Mouse (Mus musculus): Measurements from ENCODE around the gene Dcun1d2. TPM values are rescaled to one million over a fixed set of nuclear protein-coding genes. Genes with fewer than 3 reads are reported as not detected.

The Dcun1d2 gene
- total RNA-seq (2015): 13.2 and 16.8 TPM in 2 replicates
- total RNA-seq (2017): 18.9 and 23.2 TPM in 2 replicates

- peak; percentile 72 for ATAC-seq (replicated peaks; ENCODE audit: poor library complexity)
Observed at GRCm38 (mm10) chr8:13287692-13288623, at the start of gene Dcun1d2, which contains the start of gene Tmco3. TSS of gene Dcun1d2 (minus strand) at chr8:13288131. TSS of gene Tmco3 (plus strand) at chr8:13288190.

- no peak for ATAC-seq (replicated peaks; ENCODE audit: poor library complexity)
Observed at GRCm38 (mm10) chr8:13337678-13338077, 49.7 kb upstream of the Dcun1d2 start.

- peak; percentile 64 for ATAC-seq (replicated peaks; ENCODE audit: poor library complexity)
Observed at GRCm38 (mm10) chr8:13337245-13337644, 49.3 kb upstream of the Dcun1d2 start.

DNA sequence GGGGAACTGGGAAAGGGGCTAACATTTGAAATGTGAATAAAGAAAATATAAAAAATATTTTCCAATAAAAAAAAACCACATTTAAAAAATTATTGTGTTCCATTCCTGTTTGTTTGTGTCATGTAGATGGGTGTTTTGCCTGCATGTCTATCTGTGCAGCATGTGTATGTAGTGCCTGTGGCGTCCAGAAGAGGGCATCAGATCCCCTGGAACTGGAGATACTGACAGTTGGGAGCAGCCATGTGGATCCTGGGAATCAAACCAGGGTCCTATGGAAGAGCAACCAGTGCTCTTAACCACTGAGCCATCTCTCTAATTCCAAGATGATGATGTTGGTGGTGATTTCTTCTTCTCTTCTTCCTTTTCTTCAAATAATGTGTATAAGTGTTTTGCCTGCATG lies 46.7 kb upstream of the Dcun1d2 start:
- no peak for ATAC-seq (replicated peaks; ENCODE audit: poor library complexity)

DNA sequence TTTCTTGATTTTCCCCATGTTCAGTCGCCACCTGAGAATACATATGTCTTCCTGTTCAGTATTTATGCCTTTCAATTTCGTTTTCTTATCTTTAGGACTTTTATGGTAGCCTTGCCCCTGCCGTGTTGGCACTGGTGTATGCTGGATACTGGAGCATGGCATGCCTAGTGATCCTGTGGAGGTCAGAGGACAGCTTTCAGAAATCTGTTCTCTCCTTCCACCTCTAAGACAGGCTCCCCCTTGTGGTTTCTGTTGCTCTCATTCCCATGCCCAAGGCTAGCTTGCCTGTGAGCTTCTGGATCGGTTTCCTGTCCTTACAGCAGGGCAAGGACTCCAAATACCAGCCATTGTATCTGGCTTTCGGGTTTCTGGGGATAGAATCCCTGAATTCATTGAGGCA lies 38.7 kb upstream of the Dcun1d2 start:
- peak; percentile 64 for ATAC-seq (replicated peaks; ENCODE audit: poor library complexity)

DNA sequence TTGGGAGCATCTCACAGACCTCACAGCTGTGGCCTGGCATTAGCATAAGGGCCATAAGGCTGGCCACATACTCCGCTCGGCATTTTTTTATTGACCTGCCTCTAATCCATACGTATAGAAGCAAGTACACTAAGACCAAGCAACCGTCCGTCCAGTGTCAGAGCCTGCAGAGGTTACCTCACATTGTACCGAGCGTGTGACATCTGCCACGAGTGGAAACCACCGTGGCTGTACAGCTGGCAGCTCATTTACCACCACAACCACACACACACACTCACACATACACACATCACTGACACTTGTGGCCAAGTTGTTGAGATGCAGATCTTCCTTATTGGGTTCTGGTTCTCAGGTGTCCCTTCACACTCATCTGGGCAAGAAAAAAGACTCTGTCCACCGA lies 28.7 kb upstream of the Dcun1d2 start:
- no peak for ATAC-seq (replicated peaks; ENCODE audit: poor library complexity)

DNA sequence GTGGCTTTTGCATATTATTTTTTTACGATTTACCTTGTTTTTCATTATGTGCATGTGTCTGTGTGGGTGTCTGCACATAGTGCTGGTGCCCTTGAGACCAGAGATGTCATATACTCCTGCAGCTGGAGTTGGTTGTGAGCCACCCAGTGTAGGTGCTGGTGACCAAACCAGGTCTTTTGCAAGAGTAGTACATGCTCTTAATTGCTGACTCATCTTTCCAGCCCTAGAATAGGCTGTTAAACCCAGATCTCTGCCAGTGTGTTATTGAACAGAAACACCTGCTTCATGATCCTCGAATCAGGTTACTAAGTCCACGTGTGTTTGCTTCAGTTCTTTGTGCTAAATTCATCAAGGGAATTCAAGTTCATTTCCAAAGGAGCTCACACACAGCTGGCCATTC lies 27.0 kb upstream of the Dcun1d2 start:
- ATAC-seq (replicated peaks; ENCODE audit: poor library complexity): peak; percentile 50; the same call in 1 of the 2 replicates

DNA sequence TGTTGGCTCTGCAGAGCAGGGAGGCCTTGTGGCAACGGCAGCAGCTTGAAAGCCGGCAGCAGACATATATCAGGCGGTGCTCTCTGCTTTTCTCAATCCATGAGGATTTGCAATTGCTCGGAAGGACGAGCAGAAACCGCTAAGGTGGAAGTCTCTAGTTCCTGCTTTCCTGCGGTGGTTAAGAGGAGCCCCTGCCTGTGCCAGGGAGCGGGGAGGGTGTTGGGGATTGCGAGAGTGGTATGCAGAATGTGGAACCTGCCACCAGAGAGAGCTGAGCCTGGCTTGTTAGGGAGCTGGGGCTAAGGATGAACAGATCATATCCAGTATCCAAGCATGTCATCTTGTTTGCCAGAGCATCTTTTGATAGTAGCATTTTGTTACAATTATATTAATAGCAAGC lies 19.0 kb upstream of the Dcun1d2 start:
- peak; percentile 86 for ATAC-seq (replicated peaks; ENCODE audit: poor library complexity)

GRCm38 (mm10) chr8:13306309-13306909 lies 18.5 kb upstream of the Dcun1d2 start:
- peak; percentile 72 for ATAC-seq (replicated peaks; ENCODE audit: poor library complexity)

DNA sequence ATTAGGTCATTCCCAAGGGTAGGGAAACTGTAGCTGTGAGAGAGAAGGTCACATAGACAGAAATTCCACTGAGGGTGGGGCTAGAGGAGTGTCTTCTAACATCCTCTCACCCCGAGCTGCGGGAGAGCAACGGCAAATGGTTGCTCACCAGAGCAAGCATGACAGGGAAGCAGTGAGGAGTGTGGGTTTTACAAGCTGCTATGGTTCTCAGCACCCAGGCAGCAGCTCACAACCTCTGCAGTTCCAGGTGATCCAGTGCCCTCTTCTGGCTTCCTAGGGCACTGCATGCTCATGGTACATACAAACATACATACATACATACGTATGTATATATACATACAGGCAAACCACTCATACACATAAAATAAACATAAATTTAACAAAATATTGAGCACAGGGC lies 18.0 kb upstream of the Dcun1d2 start:
- ATAC-seq (replicated peaks; ENCODE audit: poor library complexity): no peak

DNA sequence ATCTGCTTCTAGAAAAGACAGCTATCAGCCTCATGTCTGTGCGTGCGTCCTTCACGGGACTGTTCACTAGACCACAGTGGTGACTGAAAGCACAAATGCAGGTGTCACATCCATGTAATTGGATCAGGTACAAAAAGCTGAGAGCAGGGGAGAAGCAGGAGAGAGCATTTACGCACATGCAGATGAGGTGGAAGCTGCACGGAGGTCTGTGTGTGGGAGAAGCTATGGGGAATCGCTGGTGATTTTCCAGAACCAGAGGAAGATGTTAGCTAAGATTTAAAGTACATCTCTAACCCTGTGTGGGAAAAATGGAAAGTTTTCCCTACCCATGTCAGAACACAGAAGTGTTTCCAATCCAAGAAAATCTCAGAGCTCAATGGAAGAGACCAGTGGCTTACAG lies 17.5 kb upstream of the Dcun1d2 start:
- no peak for ATAC-seq (replicated peaks; ENCODE audit: poor library complexity)

DNA sequence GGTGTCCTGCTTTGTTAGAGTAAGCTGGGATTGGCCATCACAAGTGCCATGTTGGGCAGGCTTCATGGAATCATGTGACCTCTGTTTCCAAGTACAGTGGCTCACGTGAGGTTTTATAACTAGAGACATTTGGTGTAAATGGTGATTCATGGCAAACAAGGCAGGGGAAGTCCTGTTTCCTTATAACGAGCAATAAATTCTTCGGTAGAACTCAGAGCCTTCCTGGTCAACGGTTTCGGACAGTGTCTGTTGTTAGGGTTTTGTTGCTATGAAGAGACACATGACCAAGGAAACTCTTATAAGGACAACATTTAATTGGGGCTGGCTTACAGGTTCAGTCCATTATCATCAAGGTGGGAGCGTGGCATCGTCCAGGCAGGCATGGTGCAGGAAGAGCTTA lies 13.1 kb upstream of the Dcun1d2 start:
- no peak for ATAC-seq (replicated peaks; ENCODE audit: poor library complexity)

GRCm38 (mm10) chr8:13299571-13299970 lies 11.6 kb upstream of the Dcun1d2 start:
- ATAC-seq (replicated peaks; ENCODE audit: poor library complexity): no peak

- no peak for ATAC-seq (replicated peaks; ENCODE audit: poor library complexity)
Observed at GRCm38 (mm10) chr8:13293677-13294470, 5.9 kb upstream of the Dcun1d2 start.

- ATAC-seq (replicated peaks; ENCODE audit: poor library complexity): peak; percentile 68
Observed at GRCm38 (mm10) chr8:13292364-13292763, 4.4 kb upstream of the Dcun1d2 start.

GRCm38 (mm10) chr8:13288646-13289045 lies 715 bp upstream of the Dcun1d2 start:
- no peak for ATAC-seq (replicated peaks; ENCODE audit: poor library complexity)

- peak; percentile 84 for ATAC-seq (replicated peaks; ENCODE audit: poor library complexity)
Observed at GRCm38 (mm10) chr8:13287304-13287691, 633 bp downstream of the Dcun1d2 start.

DNA sequence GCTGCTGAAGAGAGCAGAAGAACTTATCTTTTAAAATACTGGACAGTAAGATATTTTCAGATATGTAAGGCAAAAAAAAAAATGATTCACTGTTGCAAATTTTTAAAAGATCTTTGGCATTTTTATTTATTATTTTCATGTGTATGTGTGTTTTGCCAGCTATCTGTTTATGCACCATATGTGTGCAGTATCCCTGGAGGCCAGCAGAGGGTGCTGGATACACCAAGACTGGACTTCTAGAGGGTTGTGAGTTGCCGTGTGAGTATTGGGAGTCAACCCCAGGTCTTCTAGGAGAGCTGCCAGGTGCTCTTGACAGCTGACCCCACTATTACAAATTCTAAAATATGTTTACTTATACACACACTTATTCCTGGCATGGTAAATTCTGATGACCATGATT lies 4.7 kb downstream of the Dcun1d2 start:
- ATAC-seq (replicated peaks; ENCODE audit: poor library complexity): no peak

DNA sequence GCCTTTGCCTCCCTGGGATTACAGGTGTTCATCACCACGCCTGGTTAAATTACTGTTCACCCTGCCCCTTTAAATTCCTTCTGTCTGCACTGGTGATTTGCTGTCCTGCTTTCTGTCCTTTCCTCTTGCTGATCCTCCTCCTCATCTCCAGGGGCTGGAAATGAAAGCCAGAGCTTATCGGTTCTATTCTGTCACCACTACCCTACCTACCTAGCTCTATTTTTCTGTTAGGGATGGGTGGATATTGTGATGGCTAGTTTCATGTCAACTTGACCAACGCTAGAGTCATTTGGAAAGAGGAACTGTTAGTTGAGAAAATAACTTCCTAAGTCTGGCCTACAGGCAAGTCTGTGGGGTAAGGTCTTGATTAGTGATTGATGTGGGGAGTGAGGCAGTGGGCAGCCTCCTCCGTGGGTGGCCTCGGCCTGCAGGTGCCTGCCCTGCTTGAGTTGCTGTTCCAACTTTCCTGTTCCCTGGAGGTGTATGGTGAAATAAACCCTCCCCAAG lies 10.9 kb downstream of the Dcun1d2 start:
- no peak for ATAC-seq (replicated peaks; ENCODE audit: poor library complexity)

DNA sequence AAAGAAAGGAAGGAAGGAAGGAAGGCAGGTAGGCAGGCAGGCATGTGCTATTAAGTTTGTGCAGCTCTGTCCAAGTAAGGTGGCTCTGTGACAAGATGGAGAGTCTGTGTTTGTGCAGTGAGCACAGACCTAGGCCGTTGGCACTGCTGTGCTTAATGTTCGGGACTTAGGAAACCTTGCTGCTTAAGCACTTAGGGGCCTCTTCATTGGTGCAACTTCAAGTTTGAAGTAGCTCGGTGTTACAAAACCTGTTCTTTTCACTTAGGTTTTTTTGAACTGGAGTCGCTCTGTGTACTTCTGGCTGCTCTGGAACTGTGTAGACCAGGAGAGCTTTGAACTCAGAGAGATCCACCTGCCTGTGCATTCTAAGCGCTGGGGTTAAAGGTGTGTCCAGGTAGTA lies 15.1 kb downstream of the Dcun1d2 start:
- ATAC-seq (replicated peaks; ENCODE audit: poor library complexity): no peak

DNA sequence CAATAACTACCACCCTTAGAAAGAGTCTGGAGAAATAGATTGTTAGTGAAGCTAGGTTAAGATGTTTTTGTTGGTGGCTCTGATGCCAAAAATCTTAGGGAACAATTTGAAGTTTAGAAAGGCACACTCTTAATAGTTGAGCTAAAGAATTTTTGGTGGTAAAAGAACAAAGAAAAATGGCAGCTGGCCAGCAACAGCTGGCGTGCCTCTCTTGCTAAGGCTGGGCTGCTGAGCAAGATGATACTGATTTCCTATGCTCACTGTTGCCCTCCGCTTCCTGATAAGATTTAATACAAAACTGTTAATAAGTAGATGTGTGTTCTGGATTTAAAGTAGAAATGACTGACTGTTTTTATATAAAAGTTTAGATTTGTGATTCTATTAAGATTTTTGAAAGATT lies 20.4 kb downstream of the Dcun1d2 start:
- ATAC-seq (replicated peaks; ENCODE audit: poor library complexity): no peak
